In the genomic region with DNA sequence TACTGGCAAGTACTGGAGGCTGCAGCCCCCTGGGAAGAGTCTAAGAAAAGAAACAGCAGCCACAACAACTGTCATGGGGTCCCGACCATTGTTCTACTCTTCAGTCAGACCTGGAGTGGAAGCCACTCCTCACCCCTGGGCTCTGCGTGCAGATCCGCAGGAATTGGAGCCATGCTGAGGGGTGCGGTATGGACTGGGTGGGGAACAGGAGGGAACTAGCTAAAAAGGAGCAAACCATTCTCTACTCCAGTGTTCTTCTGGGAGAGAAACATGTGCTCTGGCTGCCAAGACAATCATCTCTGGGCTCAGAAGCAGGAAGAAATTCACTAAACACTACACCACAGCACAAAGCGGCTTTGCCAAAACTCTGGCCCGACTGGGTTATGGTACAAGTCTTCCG, we compare ENCODE assay signal across 19 mouse cellular contexts.
A peak's percentile ranks its signal among the peaks of the same experiment; 100 is the strongest.
DNase-seq lines count a peak whose midpoint lies in the region; ATAC-seq and TF ChIP-seq lines count a peak whose summit lies in the region.
"Had no signal": no experiment of that assay in that cellular context is flagged by ENCODE, and none has a peak within 500 bp of the region (broad histone marks: within the 10 kb centered on the region; RNA-seq: fewer than 3 reads in every experiment).

No protein-coding gene starts in this region.

- no peak overlapping the region for H3K4me2 ChIP-seq in heart, embryonic 11.5 days
- no peak overlapping the region for H3K4me2 ChIP-seq in heart, embryonic 15.5 days
- no peak overlapping the region for H3K4me2 ChIP-seq in liver, postnatal 0 days (ENCODE audit: low read depth, low read length)
- H3K4me2 ChIP-seq: lung, embryonic 14.5 days had no signal

- no peaks in the 10 kb centered on the region for H3K36me3 ChIP-seq in heart, embryonic 11.5 days (ENCODE audit: control insufficient read depth, insufficient read depth, low read length)
- no peaks in the 10 kb centered on the region for H3K36me3 ChIP-seq in E14TG2a.4 (ENCODE audit: insufficient read depth, low read length)
- H3K36me3 ChIP-seq in ES-E14 (ENCODE audit: control insufficient read depth, insufficient read depth, low read length, poor library complexity, severe bottlenecking), result no peaks in the 10 kb centered on the region
- H3K36me3 ChIP-seq in heart, embryonic 15.5 days, result no peaks in the 10 kb centered on the region
- no peaks in the 10 kb centered on the region for H3K36me3 ChIP-seq in liver, postnatal 0 days (replicated peaks; ENCODE audit: insufficient read depth, low read length)

- in situ Hi-C loops in ES-E14 (cut with MboI; ENCODE audit: low sequenced_read_pairs in 2 of 2, unreplicated experiment in 2 of 2), result no loop called here

- WGBS in heart, embryonic 11.5 days (ENCODE audit: insufficient replicate concordance), result 74% methylated on average over 7 of the region's 7 CpGs
- WGBS in heart, embryonic 15.5 days, result 69% methylated on average over 7 of the region's 7 CpGs
- WGBS in liver, postnatal 0 days (ENCODE audit: insufficient replicate concordance), result 81% methylated on average over 7 of the region's 7 CpGs

- no peak for TF ChIP-seq EP300 in liver, postnatal 0 days (IDR thresholded peaks at IDR 0.05; ENCODE audit: low read depth)

- H3K9ac ChIP-seq in heart, embryonic 11.5 days (ENCODE audit: low read depth, low read length), result no peak overlapping the region
- H3K9ac ChIP-seq in ES-E14 (ENCODE audit: insufficient read depth, low read depth, low read length, poor library complexity, severe bottlenecking), result no peak overlapping the region
- H3K9ac ChIP-seq in heart, embryonic 15.5 days, result no peak overlapping the region
- no peak overlapping the region for H3K9ac ChIP-seq in liver, postnatal 0 days (replicated peaks)
- H3K9ac ChIP-seq: lung, embryonic 14.5 days had no signal

- no peaks in the 10 kb centered on the region for H3K9me3 ChIP-seq in heart, embryonic 11.5 days (replicated peaks; ENCODE audit: control insufficient read depth, low read length)
- H3K9me3 ChIP-seq in E14TG2a.4 (ENCODE audit: low read length), result no peaks in the 10 kb centered on the region
- no peaks in the 10 kb centered on the region for H3K9me3 ChIP-seq in ES-E14 (ENCODE audit: control insufficient read depth, insufficient read depth, low read depth, low read length)
- no peaks in the 10 kb centered on the region for H3K9me3 ChIP-seq in heart, embryonic 15.5 days (replicated peaks)
- no peaks in the 10 kb centered on the region for H3K9me3 ChIP-seq in liver, postnatal 0 days (ENCODE audit: low read length)

- H3K27ac ChIP-seq in heart, embryonic 11.5 days (ENCODE audit: low read depth, low read length), result no peak overlapping the region
- H3K27ac ChIP-seq in ES-E14 (ENCODE audit: insufficient read depth, low read depth, low read length, poor library complexity, severe bottlenecking), result no peak overlapping the region
- H3K27ac ChIP-seq in heart, embryonic 15.5 days, result 0 out of 2 replicates have a peak overlapping the region, but pooled peaks have one; percentile 13
- no peak overlapping the region for H3K27ac ChIP-seq in liver, postnatal 0 days (ENCODE audit: low read depth)
- H3K27ac ChIP-seq: kidney, postnatal 0 days had no signal

- no peak for ATAC-seq in heart, embryonic 11.5 days (replicated peaks; ENCODE audit: insufficient number of reproducible peaks, low FRiP score, low TSS enrichment)
- no peak for ATAC-seq in heart, embryonic 15.5 days (replicated peaks; ENCODE audit: insufficient number of reproducible peaks, insufficient read depth, low FRiP score, low read depth)
- no peak for ATAC-seq in erythroid progenitor cell, adult 5-6 weeks (replicated peaks; ENCODE audit: low FRiP score, poor library complexity, severe bottlenecking)
- no peak for ATAC-seq in liver, postnatal 0 days
- ATAC-seq: activated CD4-positive, CD25-positive, alpha-beta regulatory T cell, adult 4 months; intestine, embryonic 16.5 days; midbrain, embryonic 16.5 days had no signal

- DNase-seq in heart, adult 18-20 months, result peak; percentile 51 to 73
- DNase-seq in ES-E14 (ENCODE audit: low read depth, low spot score), result peak; percentile 37
- DNase-seq in right cerebral cortex, postnatal 36 days (ENCODE audit: low spot score in 2 of 2), result no peak
- DNase-seq in liver, postnatal 0 days, result no peak
- DNase-seq: adrenal gland, postnatal 25 days; cerebellum, postnatal 14 days; layer of hippocampus, adult 9-11 months; liver; lung, embryonic 14.5 days; right cerebral cortex, postnatal 4 days; thymus, postnatal 14 days had no signal

- H3K4me1 ChIP-seq in heart, embryonic 11.5 days (ENCODE audit: control insufficient read depth, insufficient read depth, low read length), result no peaks in the 10 kb centered on the region; the same call in 1 of the 2 replicates
- H3K4me1 ChIP-seq in E14TG2a.4 (replicated peaks; ENCODE audit: low read depth, low read length) (peaks cover 48% of the 10 kb centered on the region), ES-E14 (ENCODE audit: control insufficient read depth in 2 of 2, insufficient read depth in 2 of 2, low read length in 2 of 2, poor library complexity in 1 of 2) (peaks cover 0 to 7% of the 10 kb centered on the region in 2 experiments; a peak in 2 of 4 replicates)
- H3K4me1 ChIP-seq in heart, embryonic 15.5 days (replicated peaks), result peaks cover 29% of the 10 kb centered on the region
- peaks cover 13% of the 10 kb centered on the region for H3K4me1 ChIP-seq in liver, postnatal 0 days (ENCODE audit: insufficient read depth)

- H3K27me3 ChIP-seq in heart, embryonic 11.5 days (ENCODE audit: control insufficient read depth, insufficient read depth, low read length), result no peaks in the 10 kb centered on the region
- no peaks in the 10 kb centered on the region; the same call in 1 of the 2 replicates for H3K27me3 ChIP-seq in E14TG2a.4 (ENCODE audit: insufficient read depth, low read length)
- no peaks in the 10 kb centered on the region for H3K27me3 ChIP-seq in heart, embryonic 15.5 days
- no peaks in the 10 kb centered on the region for H3K27me3 ChIP-seq in liver, postnatal 0 days (ENCODE audit: insufficient read depth, low read length)

- H3K4me3 ChIP-seq in heart, embryonic 11.5 days (ENCODE audit: low read depth, low read length), result no peak overlapping the region
- 0 out of 2 replicates have a peak overlapping the region, but pooled peaks have one; percentile 23 for H3K4me3 ChIP-seq in E14TG2a.4 (replicated peaks; ENCODE audit: low read length)
- no peak overlapping the region for H3K4me3 ChIP-seq in ES-E14 (ENCODE audit: insufficient read depth in 1 of 2, low read depth in 1 of 2, low read length in 2 of 2, poor library complexity in 1 of 2, severe bottlenecking in 1 of 2)
- no peak overlapping the region for H3K4me3 ChIP-seq in heart, embryonic 15.5 days
- no peak overlapping the region for H3K4me3 ChIP-seq in liver, postnatal 0 days (ENCODE audit: low read depth, low read length)

- TF ChIP-seq CTCF in E14TG2a.4 (conservative IDR thresholded peaks at IDR 0.05; ENCODE audit: low read length), result no peak
- no peak for TF ChIP-seq CTCF in liver, postnatal 0 days (IDR thresholded peaks at IDR 0.05; ENCODE audit: low read depth)

TF ChIP-seq in ES-E14, 5 proteins besides CTCF, POLR2A, EP300 and RAD21:
- TF ChIP-seq ZC3H11A (IDR thresholded peaks at IDR 0.05; ENCODE audit: borderline replicate concordance, low read depth, low read length) (no peak), CHD2 (IDR thresholded peaks at IDR 0.05; ENCODE audit: low read depth, low read length) (no peak), ZNF384 (IDR thresholded peaks at IDR 0.05; ENCODE audit: low read depth, low read length) (no peak), HCFC1 (IDR thresholded peaks at IDR 0.05; ENCODE audit: borderline replicate concordance, insufficient read depth, low read length) (no peak), MAFK (IDR thresholded peaks at IDR 0.05; ENCODE audit: insufficient read depth, low read depth, low read length) (no peak)

Comparison
In these comparisons a context has a peak if more than half of its experiments do, and no peak if none do; other contexts are left out.
1. DNase-seq: peak in heart, adult 18-20 months (2 of 2) and ES-E14 (single experiment); none in right cerebral cortex, postnatal 36 days (0 of 2) and liver, postnatal 0 days (single experiment).